Mouse (Mus musculus): Measurements from ENCODE around the gene Pnpla1. TPM values are rescaled to one million over a fixed set of nuclear protein-coding genes. Genes with fewer than 3 reads are reported as not detected.
"Not testable (repeated sequence)": the region's sequence is repeated elsewhere in the genome, so short reads cannot be mapped to it uniquely, and the experiment has no call there.

Pnpla1 gene
- polyA plus RNA-seq (2015; fragmentation: Nextera tagmentation; extraction: Ambion mirVana) = 0.09 and 0.16 TPM in 2 replicates

- H3K4me3 ChIP-seq (ENCODE audit: low read depth, low read length) = no peak within 1 kb of the TSS
- H3K27me3 ChIP-seq (ENCODE audit: insufficient read depth, low read length) = no peaks in the 10 kb centered on the region
- H3K36me3 ChIP-seq (replicated peaks; ENCODE audit: insufficient read depth, low read length) = no peaks in the 10 kb centered on the region
- peak; percentile 75 for ATAC-seq
- no peak within 1 kb of the TSS for H3K27ac ChIP-seq (ENCODE audit: low read depth)
- no peak for TF ChIP-seq EP300 (IDR thresholded peaks at IDR 0.05; ENCODE audit: low read depth)
- TF ChIP-seq CTCF (IDR thresholded peaks at IDR 0.05; ENCODE audit: low read depth) = no peak
- 29% methylated on average over 12 of the region's 12 CpGs for WGBS (ENCODE audit: insufficient replicate concordance)
- H3K4me2 ChIP-seq (ENCODE audit: low read depth, low read length) = no peak within 1 kb of the TSS
- H3K4me1 ChIP-seq (ENCODE audit: insufficient read depth) = no peaks in the 10 kb centered on the region
- H3K9me3 ChIP-seq (ENCODE audit: low read length) = no peaks in the 10 kb centered on the region; the same call in 1 of the 2 replicates
- no peak within 1 kb of the TSS for H3K9ac ChIP-seq (replicated peaks)
- peak; percentile 69 for DNase-seq
These were observed at the start of gene Pnpla1 for GRCm38 (mm10) chr17:28858205-28858604. TSS of gene Pnpla1 (plus strand) at chr17:28858411.

GRCm38 (mm10) chr17:28808714-28809113 lies 49.5 kb upstream of the Pnpla1 start:
- no peak for DNase-seq
- H3K4me3 ChIP-seq (ENCODE audit: low read depth, low read length) = no peak overlapping the region
- H3K9ac ChIP-seq (replicated peaks) = no peak overlapping the region; the same call in 1 of the 2 replicates
- 82% methylated on average over 8 of the region's 8 CpGs for WGBS (ENCODE audit: insufficient replicate concordance)
- peak overlapping the region; percentile 61; the same call in 1 of the 2 replicates for H3K27ac ChIP-seq (ENCODE audit: low read depth)
- no peaks in the 10 kb centered on the region for H3K9me3 ChIP-seq (ENCODE audit: low read length)
- H3K4me1 ChIP-seq (ENCODE audit: insufficient read depth) = peaks cover 40% of the 10 kb centered on the region
- H3K36me3 ChIP-seq (replicated peaks; ENCODE audit: insufficient read depth, low read length) = peaks cover 59% of the 10 kb centered on the region
- H3K4me2 ChIP-seq (ENCODE audit: low read depth, low read length) = peak overlapping the region; percentile 52
- no peak for TF ChIP-seq EP300 (IDR thresholded peaks at IDR 0.05; ENCODE audit: low read depth)
- TF ChIP-seq CTCF (IDR thresholded peaks at IDR 0.05; ENCODE audit: low read depth) = no peak
- no peaks in the 10 kb centered on the region for H3K27me3 ChIP-seq (ENCODE audit: insufficient read depth, low read length)
- ATAC-seq = no peak

GRCm38 (mm10) chr17:28809175-28809831 lies 48.9 kb upstream of the Pnpla1 start:
- Histone ChIP-seq H3K4me1 (ENCODE audit: insufficient read depth) (peaks cover 37% of the 10 kb centered on the region), H3K27ac (ENCODE audit: low read depth) (peak overlapping the region; percentile 61), H3K9me3 (ENCODE audit: low read length) (no peaks in the 10 kb centered on the region), H3K4me3 (ENCODE audit: low read depth, low read length) (no peak overlapping the region), H3K27me3 (ENCODE audit: insufficient read depth, low read length) (no peaks in the 10 kb centered on the region), H3K36me3 (replicated peaks; ENCODE audit: insufficient read depth, low read length) (peaks cover 64% of the 10 kb centered on the region), H3K9ac (replicated peaks) (no peak overlapping the region), H3K4me2 (ENCODE audit: low read depth, low read length) (peak overlapping the region; percentile 52)
- TF ChIP-seq CTCF (IDR thresholded peaks at IDR 0.05; ENCODE audit: low read depth) = no peak
- peak; percentile 86 for TF ChIP-seq EP300 (IDR thresholded peaks at IDR 0.05; ENCODE audit: low read depth)
- ATAC-seq = peak; percentile 71
- 79% methylated on average over 10 of the region's 10 CpGs for WGBS (ENCODE audit: insufficient replicate concordance)
- DNase-seq = peak; percentile 35

- no peak for DNase-seq
- no peak overlapping the region for H3K27ac ChIP-seq (ENCODE audit: low read depth)
- peaks cover 68% of the 10 kb centered on the region for H3K36me3 ChIP-seq (replicated peaks; ENCODE audit: insufficient read depth, low read length)
- peak; percentile 47; the same call in 1 of the 2 replicates for ATAC-seq
- WGBS (ENCODE audit: insufficient replicate concordance) = 74% methylated on average over 10 of the region's 10 CpGs
- no peak overlapping the region for H3K4me3 ChIP-seq (ENCODE audit: low read depth, low read length)
- no peak for TF ChIP-seq CTCF (IDR thresholded peaks at IDR 0.05; ENCODE audit: low read depth)
- no peak for TF ChIP-seq EP300 (IDR thresholded peaks at IDR 0.05; ENCODE audit: low read depth)
- no peak overlapping the region for H3K9ac ChIP-seq (replicated peaks)
- no peaks in the 10 kb centered on the region for H3K27me3 ChIP-seq (ENCODE audit: insufficient read depth, low read length)
- H3K9me3 ChIP-seq (ENCODE audit: low read length) = no peaks in the 10 kb centered on the region
- peaks cover 28% of the 10 kb centered on the region for H3K4me1 ChIP-seq (ENCODE audit: insufficient read depth)
- no peak overlapping the region for H3K4me2 ChIP-seq (ENCODE audit: low read depth, low read length)
These were observed 45.9 kb upstream of the Pnpla1 start for GRCm38 (mm10) chr17:28812345-28812744.

GRCm38 (mm10) chr17:28814529-28815097 lies 43.6 kb upstream of the Pnpla1 start:
- no peak overlapping the region for H3K4me3 ChIP-seq (ENCODE audit: low read depth, low read length)
- H3K4me2 ChIP-seq (ENCODE audit: low read depth, low read length) = no peak overlapping the region
- ATAC-seq (no peak), DNase-seq (no peak)
- TF ChIP-seq CTCF (IDR thresholded peaks at IDR 0.05; ENCODE audit: low read depth) (no peak), EP300 (IDR thresholded peaks at IDR 0.05; ENCODE audit: low read depth) (no peak)
- H3K27me3 ChIP-seq (ENCODE audit: insufficient read depth, low read length) = no peaks in the 10 kb centered on the region
- no peaks in the 10 kb centered on the region for H3K9me3 ChIP-seq (ENCODE audit: low read length)
- WGBS (ENCODE audit: insufficient replicate concordance) = 92% methylated on average over 18 of the region's 18 CpGs
- H3K4me1 ChIP-seq (ENCODE audit: insufficient read depth) = peaks cover 10% of the 10 kb centered on the region
- no peak overlapping the region for H3K27ac ChIP-seq (ENCODE audit: low read depth)
- no peak overlapping the region for H3K9ac ChIP-seq (replicated peaks)
- H3K36me3 ChIP-seq (replicated peaks; ENCODE audit: insufficient read depth, low read length) = peaks cover 81% of the 10 kb centered on the region

GRCm38 (mm10) chr17:28815384-28816004 lies 42.7 kb upstream of the Pnpla1 start:
- no peaks in the 10 kb centered on the region for H3K27me3 ChIP-seq (ENCODE audit: insufficient read depth, low read length)
- TF ChIP-seq CTCF (IDR thresholded peaks at IDR 0.05; ENCODE audit: low read depth) = no peak
- no peak for TF ChIP-seq EP300 (IDR thresholded peaks at IDR 0.05; ENCODE audit: low read depth)
- H3K9me3 ChIP-seq (ENCODE audit: low read length) = no peaks in the 10 kb centered on the region
- DNase-seq (no peak), ATAC-seq (no peak)
- no peak overlapping the region for H3K4me2 ChIP-seq (ENCODE audit: low read depth, low read length)
- peaks cover 1% of the 10 kb centered on the region; the same call in 1 of the 2 replicates for H3K4me1 ChIP-seq (ENCODE audit: insufficient read depth)
- peaks cover 79% of the 10 kb centered on the region for H3K36me3 ChIP-seq (replicated peaks; ENCODE audit: insufficient read depth, low read length)
- WGBS (ENCODE audit: insufficient replicate concordance) = 73% methylated on average over 10 of the region's 10 CpGs
- H3K9ac ChIP-seq (replicated peaks) = no peak overlapping the region
- H3K27ac ChIP-seq (ENCODE audit: low read depth) = no peak overlapping the region
- no peak overlapping the region for H3K4me3 ChIP-seq (ENCODE audit: low read depth, low read length)

- H3K4me3 ChIP-seq (ENCODE audit: low read depth, low read length); DNase-seq; H3K27ac ChIP-seq (ENCODE audit: low read depth); H3K9me3 ChIP-seq (ENCODE audit: low read length); H3K4me1 ChIP-seq (ENCODE audit: insufficient read depth); H3K4me2 ChIP-seq (ENCODE audit: low read depth, low read length); ATAC-seq; H3K9ac ChIP-seq (replicated peaks); H3K27me3 ChIP-seq (ENCODE audit: insufficient read depth, low read length): not testable (repeated sequence)
- 88% methylated on average over 10 of the region's 10 CpGs for WGBS (ENCODE audit: insufficient replicate concordance)
- peaks cover 79% of the 10 kb centered on the region for H3K36me3 ChIP-seq (replicated peaks; ENCODE audit: insufficient read depth, low read length)
These were observed 41.9 kb upstream of the Pnpla1 start for GRCm38 (mm10) chr17:28816326-28816725.

All from liver, postnatal 0 days (tissue).